Comparison of ENCODE assay signal across 8 mouse cellular contexts in the genomic region with DNA sequence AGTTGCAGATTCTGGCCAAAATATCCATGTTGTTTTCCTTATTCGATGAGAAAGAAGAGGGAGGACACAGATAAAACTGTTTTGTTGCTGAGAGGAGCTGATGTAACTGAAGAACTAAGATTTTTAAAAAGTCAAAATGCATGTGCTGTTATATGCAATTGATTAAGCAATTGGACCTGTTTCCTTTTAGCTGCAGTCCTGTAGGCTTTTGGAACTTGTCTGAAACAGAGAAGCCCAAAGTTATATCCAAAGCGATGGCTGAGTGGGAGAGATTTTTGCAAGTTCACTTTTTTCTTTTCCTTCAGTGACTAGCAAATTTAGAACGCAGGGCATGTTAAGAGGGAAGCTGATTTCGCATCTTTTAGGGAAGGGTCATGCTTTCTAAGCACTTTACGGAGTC. TPM values are rescaled to one million over a fixed set of nuclear protein-coding genes. Genes with fewer than 3 reads are reported as not detected.
DNase-seq lines count a peak whose midpoint lies in the region; ATAC-seq lines count a peak whose summit lies in the region.

No protein-coding gene starts in this region.

- H3K4me2 ChIP-seq in limb, embryonic 13.5 days (replicated peaks) = peak overlapping the region; percentile 84
- H3K4me2 ChIP-seq in stomach, embryonic 15.5 days = peak overlapping the region; percentile 68

- peaks cover 25% of the 10 kb centered on the region for H3K36me3 ChIP-seq in megakaryocyte, embryonic 14.5 days (replicated peaks; ENCODE audit: low read length)
- H3K36me3 ChIP-seq in limb, embryonic 13.5 days = no peaks in the 10 kb centered on the region; the same call in 1 of the 2 replicates
- no peaks in the 10 kb centered on the region for H3K36me3 ChIP-seq in stomach, embryonic 15.5 days

- ATAC-seq in megakaryocyte, adult 5-6 weeks (ENCODE audit: poor library complexity, severe bottlenecking) = no peak
- ATAC-seq in limb, embryonic 13.5 days (ENCODE audit: low FRiP score, low read depth) = no peak
- no peak for ATAC-seq in stomach, embryonic 15.5 days (ENCODE audit: insufficient read depth, low FRiP score, low read depth)

- peaks cover 49% of the 10 kb centered on the region for H3K4me1 ChIP-seq in megakaryocyte, embryonic 14.5 days
- H3K4me1 ChIP-seq in limb, embryonic 13.5 days = peaks cover 53% of the 10 kb centered on the region
- H3K4me1 ChIP-seq in stomach, embryonic 15.5 days = peaks cover 13% of the 10 kb centered on the region; the same call in 1 of the 2 replicates

- WGBS in limb, embryonic 13.5 days = 23% methylated on average over 5 of the region's 5 CpGs
- 5% methylated on average over 5 of the region's 5 CpGs for WGBS in stomach, embryonic 15.5 days

- no peaks in the 10 kb centered on the region for H3K27me3 ChIP-seq in megakaryocyte, embryonic 14.5 days (replicated peaks)
- H3K27me3 ChIP-seq in limb, embryonic 13.5 days = no peaks in the 10 kb centered on the region
- H3K27me3 ChIP-seq in stomach, embryonic 15.5 days (replicated peaks) = no peaks in the 10 kb centered on the region

- no peaks in the 10 kb centered on the region for H3K9me3 ChIP-seq in megakaryocyte, embryonic 14.5 days
- H3K9me3 ChIP-seq in limb, embryonic 13.5 days = no peaks in the 10 kb centered on the region
- H3K9me3 ChIP-seq in stomach, embryonic 15.5 days = no peaks in the 10 kb centered on the region

- peak overlapping the region; percentile 97 for H3K9ac ChIP-seq in limb, embryonic 13.5 days
- H3K9ac ChIP-seq in stomach, embryonic 15.5 days = peak overlapping the region; percentile 22; the same call in 1 of the 2 replicates

- DNase-seq in cerebellum, adult 9-10 months = peak; percentile 25
- no peak for DNase-seq in cerebellum, adult 8-10 months
- DNase-seq in left cerebral cortex, adult 9 months (ENCODE audit: low spot score in 2 of 2) = no peak
- no peak for DNase-seq in retina, postnatal 1 day

- peak overlapping the region; percentile 97 for H3K4me3 ChIP-seq in megakaryocyte, embryonic 14.5 days (replicated peaks)
- H3K4me3 ChIP-seq in limb, embryonic 13.5 days = peak overlapping the region; percentile 92
- H3K4me3 ChIP-seq in stomach, embryonic 15.5 days (replicated peaks) = peak overlapping the region; percentile 43

- no peak overlapping the region for H3K27ac ChIP-seq in limb, embryonic 13.5 days
- H3K27ac ChIP-seq in stomach, embryonic 15.5 days = no peak overlapping the region

RNA-seq across cellular contexts. Expression of a gene that starts 2.9 kb away (rescaled TPM):
- polyA plus RNA-seq in megakaryocyte, embryonic 14.5 days (2012; ENCODE audit: insufficient read depth, low replicate concordance) = 5.8 and 14.0 TPM in 2 replicates
- 64.2 and 73.2 TPM in 2 replicates for total RNA-seq in megakaryocyte, adult 5-6 weeks (2015)
- total RNA-seq in megakaryocyte, adult 5-6 weeks (2017) = 34.2 and 34.5 TPM in 2 replicates
- 69.3 and 69.7 TPM in 2 replicates for polyA plus RNA-seq in limb, embryonic 13.5 days (2015; fragmentation: Nextera tagmentation; extraction: Ambion mirVana)
- polyA plus RNA-seq in stomach, embryonic 15.5 days (2015; fragmentation: Nextera tagmentation; extraction: Ambion mirVana) = 54.0 and 54.2 TPM in 2 replicates

Comparison
In these comparisons a context has a peak if more than half of its experiments do, and no peak if none do; other contexts are left out.
1. H3K4me3 ChIP-seq: peak in every context shown above with its lines; median percentile 97 in megakaryocyte, embryonic 14.5 days; 92 in limb, embryonic 13.5 days; 43 in stomach, embryonic 15.5 days.